Mouse (Mus musculus) liver, embryonic 13.5 days (tissue): ENCODE results near the gene Olfr1358. TPM values are rescaled to one million over a fixed set of nuclear protein-coding genes. Genes with fewer than 3 reads are reported as not detected.
A peak's percentile ranks its signal among the peaks of the same experiment; 100 is the strongest.
"Not testable (repeated sequence)": the region's sequence is repeated elsewhere in the genome, so short reads cannot be mapped to it uniquely, and the experiment has no call there.

Experiments used
- ATAC-seq: fragments of 200-750 bp; cut with Nextera tagmentation; 2 replicates; pipeline ENCODE4 v1.8.0; 2017; ENCODE audit warnings: low read depth, mild to moderate bottlenecking, moderate number of reproducible peaks, moderate library complexity
- DNase-seq: peaks from one replicate; pipeline ENCODE4 v3.0.0; 2022
- H3K27ac ChIP-seq: fragments of 300-500 bp; sonication (generic); 2 replicates; pipeline ENCODE4 v1.5.1; 2015; ENCODE audit warnings: moderate library complexity, mild to moderate bottlenecking, inconsistent platforms
- H3K27me3 ChIP-seq: fragments of 300-500 bp; sonication (generic); 2 replicates; pipeline ENCODE4 v1.6.1; 2015; ENCODE audit warnings: mild to moderate bottlenecking, inconsistent platforms
- H3K36me3 ChIP-seq: fragments of 300-500 bp; sonication (generic); 2 replicates; pipeline ENCODE4 v1.6.1; 2015; ENCODE audit warnings: mild to moderate bottlenecking, inconsistent platforms
- H3K4me1 ChIP-seq: fragments of 300-500 bp; sonication (generic); replicated peaks from 2 replicates; pipeline ENCODE4 v1.6.1; 2015; ENCODE audit warnings: inconsistent platforms
- H3K4me2 ChIP-seq: fragments of 300-500 bp; sonication (generic); 2 replicates; pipeline ENCODE4 v1.6.1; 2015; ENCODE audit warnings: inconsistent platforms, mild to moderate bottlenecking, moderate library complexity
- H3K4me3 ChIP-seq: fragments of 300-500 bp; sonication (generic); replicated peaks from 2 replicates; pipeline ENCODE4 v1.5.1; 2015; ENCODE audit warnings: mild to moderate bottlenecking, inconsistent platforms
- H3K9ac ChIP-seq: fragments of 300-500 bp; sonication (generic); 2 replicates; pipeline ENCODE4 v1.6.1; 2015; ENCODE audit warnings: mild to moderate bottlenecking, inconsistent platforms
- H3K9me3 ChIP-seq: fragments of 300-500 bp; sonication (generic); replicated peaks from 2 replicates; pipeline ENCODE4 v1.6.1; 2016; ENCODE audit warnings: inconsistent platforms
- WGBS: fragments of 180-500 bp; shearing (Covaris S2); methylation state at CpG from one replicate; pipeline ENCODE4 v1.1.7; 2015; ENCODE audit not compliant: insufficient replicate concordance; 5-methylcytosine and 5-hydroxymethylcytosine counted together
- polyA plus RNA-seq: library from polyadenylated mRNA; unstranded; fragments of >200 nt; fragmentation: Nextera tagmentation; extraction: Ambion mirVana; gene quantifications from 2 replicates; pipeline ENCODE4 v1.2.1, GENCODE M21; 2015

Gene Olfr1358
- polyA plus RNA-seq, result not detected in 2 replicates

DNA sequence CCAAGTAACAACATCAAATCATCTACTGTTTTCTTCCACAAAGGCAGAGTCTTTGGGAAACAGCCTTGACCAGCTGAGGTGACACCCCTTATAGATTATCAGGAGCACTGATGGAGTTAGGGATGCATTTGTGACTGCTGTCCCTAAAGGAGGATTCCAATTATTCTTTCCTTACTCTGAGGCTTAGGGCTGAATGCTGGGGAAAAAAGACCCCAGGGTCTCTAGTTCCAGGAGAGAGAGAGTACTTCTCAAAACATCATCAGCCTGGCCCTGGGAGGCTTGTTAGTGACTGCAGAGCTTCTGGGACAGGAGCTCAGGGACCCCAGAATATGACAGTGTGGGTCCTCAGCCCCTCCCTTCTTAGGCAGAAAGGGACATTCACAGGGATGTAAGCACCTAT is at the start of gene Olfr1358:
Gene Olfr1358, plus strand, starts transcription at position 301 of the 400 bp plus-strand sequence.
- Histone ChIP-seq H3K4me2 (no peak within 1 kb of the TSS), H3K4me3 (no peak within 1 kb of the TSS), H3K27ac (no peak within 1 kb of the TSS), H3K4me1 (no peaks in the 10 kb centered on the region), H3K27me3 (no peaks in the 10 kb centered on the region), H3K36me3 (no peaks in the 10 kb centered on the region), H3K9me3 (no peaks in the 10 kb centered on the region), H3K9ac (no peak within 1 kb of the TSS)
- ATAC-seq (no peak), DNase-seq (no peak)

DNA sequence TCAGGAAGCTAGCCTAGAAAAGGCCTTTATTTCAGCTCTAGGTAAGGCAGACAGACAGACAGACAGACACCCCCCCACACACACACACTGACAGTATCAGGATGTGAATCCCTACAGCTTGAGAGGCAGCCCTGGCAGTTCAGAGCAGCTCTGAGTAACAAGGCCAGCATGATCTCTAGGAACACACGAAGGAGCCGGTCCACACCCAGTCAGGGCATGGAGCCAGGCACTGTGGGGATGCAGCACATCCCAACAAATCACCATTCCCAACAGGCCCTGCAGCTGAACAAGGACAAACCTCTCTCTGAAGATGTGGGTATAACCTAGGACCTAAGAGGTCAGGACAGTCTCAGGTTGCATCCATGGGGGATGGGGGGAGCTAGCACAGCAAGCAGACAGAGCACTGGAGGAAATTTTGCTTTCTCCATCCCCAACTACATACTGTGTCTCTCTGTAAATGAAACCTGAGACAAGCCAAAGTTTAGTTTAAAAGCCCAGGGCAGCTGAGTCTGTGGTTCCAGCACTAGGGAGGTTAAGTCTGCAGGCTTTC is 49.4 kb upstream of the Olfr1358 start:
- DNase-seq (no peak), ATAC-seq (no peak)
- Histone ChIP-seq H3K4me3 (no peak overlapping the region), H3K4me1 (peaks cover 28% of the 10 kb centered on the region), H3K9me3 (no peaks in the 10 kb centered on the region), H3K9ac (no peak overlapping the region), H3K36me3 (no peaks in the 10 kb centered on the region), H3K4me2 (no peak overlapping the region), H3K27ac (no peak overlapping the region), H3K27me3 (0 out of 2 replicates have a peak, but pooled peaks cover 4% of the 10 kb centered on the region)
- 66% methylated on average over 2 of the region's 2 CpGs for WGBS

DNA sequence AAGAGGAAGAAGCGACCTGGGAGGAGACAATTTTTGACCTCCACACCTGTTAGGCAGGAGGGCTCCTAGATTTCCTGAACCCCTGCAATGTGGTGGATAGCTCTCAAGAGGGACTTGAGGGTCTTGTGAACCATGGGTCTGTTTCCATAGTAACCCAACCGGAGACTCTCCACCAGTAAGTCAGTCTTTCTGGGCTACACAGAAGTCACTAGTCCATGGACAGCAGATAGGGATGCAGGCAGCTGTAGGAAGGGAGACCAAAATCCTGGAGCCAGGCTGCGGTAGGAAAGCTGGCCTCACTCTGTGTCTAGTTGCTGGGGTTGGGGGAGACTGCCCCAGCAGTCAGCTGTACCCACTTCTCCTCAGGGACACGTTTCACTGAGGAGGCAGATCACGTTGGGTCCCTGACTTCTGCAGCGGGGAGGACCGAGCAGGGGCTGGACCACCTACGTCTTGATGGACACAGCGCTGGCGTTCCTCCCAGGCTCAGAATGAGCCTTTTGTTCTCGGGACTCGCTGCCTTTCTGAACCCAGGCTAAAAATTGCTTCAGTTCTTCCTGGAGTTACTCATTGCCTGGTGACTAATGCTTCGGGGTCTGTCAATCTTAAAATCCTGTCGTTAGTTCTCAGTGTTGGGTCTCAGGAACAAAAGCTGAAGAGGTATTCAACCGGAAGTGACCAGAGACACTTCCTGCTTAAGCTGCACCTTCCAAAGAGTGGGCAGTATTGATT is 46.5 kb upstream of the Olfr1358 start:
- DNase-seq (no peak), ATAC-seq (no peak)
- Histone ChIP-seq H3K36me3 (no peaks in the 10 kb centered on the region), H3K9me3 (no peaks in the 10 kb centered on the region), H3K4me2 (peak overlapping the region; percentile 4; the same call in 1 of the 2 replicates), H3K27me3 (0 out of 2 replicates have a peak, but pooled peaks cover 4% of the 10 kb centered on the region), H3K27ac (no peak overlapping the region), H3K4me1 (no peaks in the 10 kb centered on the region), H3K4me3 (no peak overlapping the region), H3K9ac (no peak overlapping the region)
- WGBS, result 36% methylated on average over 15 of the region's 15 CpGs

DNA sequence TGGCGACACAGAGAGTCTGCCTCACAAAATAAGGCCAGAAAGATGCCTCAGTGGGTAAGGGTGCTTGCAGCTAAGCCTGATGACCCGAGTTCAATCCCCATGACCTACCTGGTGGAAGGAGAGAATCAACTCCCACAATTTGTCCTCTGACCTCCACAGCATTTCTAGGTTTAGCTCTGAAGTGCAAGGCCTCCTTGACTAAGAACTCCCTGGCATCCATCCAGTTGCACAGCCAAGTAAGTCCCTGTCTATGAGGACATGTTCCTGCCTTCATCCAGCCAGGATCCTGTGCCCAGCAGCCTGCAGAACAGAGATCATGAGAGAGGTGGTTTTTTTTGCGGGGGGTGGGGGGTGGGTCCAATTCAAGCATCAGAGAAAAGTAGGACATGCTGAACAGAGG is 45.2 kb upstream of the Olfr1358 start:
- WGBS, result 57% methylated on average over 3 of the region's 3 CpGs
- 0 out of 2 replicates have a peak, but pooled peaks cover 4% of the 10 kb centered on the region for H3K27me3 ChIP-seq
- H3K27ac ChIP-seq, result no peak overlapping the region
- no peak overlapping the region for H3K4me2 ChIP-seq
- H3K4me3 ChIP-seq, result no peak overlapping the region
- no peak for ATAC-seq
- no peak overlapping the region for H3K9ac ChIP-seq
- DNase-seq, result no peak
- no peaks in the 10 kb centered on the region for H3K36me3 ChIP-seq
- no peaks in the 10 kb centered on the region for H3K4me1 ChIP-seq
- no peaks in the 10 kb centered on the region for H3K9me3 ChIP-seq

DNA sequence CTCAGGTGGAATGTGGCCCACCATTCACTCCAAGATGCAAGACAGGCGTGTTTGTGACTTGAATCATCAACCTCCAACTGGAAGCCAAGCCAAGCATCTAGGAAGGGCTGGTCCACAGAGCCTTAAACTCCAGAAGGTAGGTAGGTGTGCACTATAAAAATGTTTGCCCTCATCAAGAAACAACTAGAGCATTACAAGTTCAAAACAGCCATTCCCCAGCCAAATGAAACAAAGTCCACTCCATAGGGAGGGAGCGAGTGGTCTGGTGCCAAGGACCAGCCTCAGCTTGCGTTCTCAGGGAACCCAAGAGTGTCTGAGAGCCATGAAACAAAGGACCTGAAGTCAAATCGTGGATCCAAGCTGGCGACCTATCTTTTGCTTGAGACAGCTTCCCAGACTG is 43.8 kb upstream of the Olfr1358 start:
- no peaks in the 10 kb centered on the region for H3K36me3 ChIP-seq
- no peak for ATAC-seq
- 47% methylated on average over 5 of the region's 5 CpGs for WGBS
- no peak overlapping the region for H3K9ac ChIP-seq
- H3K4me1 ChIP-seq, result no peaks in the 10 kb centered on the region
- H3K4me3 ChIP-seq, result no peak overlapping the region
- no peak overlapping the region for H3K27ac ChIP-seq
- H3K27me3 ChIP-seq, result 0 out of 2 replicates have a peak, but pooled peaks cover 4% of the 10 kb centered on the region
- DNase-seq, result no peak
- H3K9me3 ChIP-seq, result no peaks in the 10 kb centered on the region
- no peak overlapping the region for H3K4me2 ChIP-seq

DNA sequence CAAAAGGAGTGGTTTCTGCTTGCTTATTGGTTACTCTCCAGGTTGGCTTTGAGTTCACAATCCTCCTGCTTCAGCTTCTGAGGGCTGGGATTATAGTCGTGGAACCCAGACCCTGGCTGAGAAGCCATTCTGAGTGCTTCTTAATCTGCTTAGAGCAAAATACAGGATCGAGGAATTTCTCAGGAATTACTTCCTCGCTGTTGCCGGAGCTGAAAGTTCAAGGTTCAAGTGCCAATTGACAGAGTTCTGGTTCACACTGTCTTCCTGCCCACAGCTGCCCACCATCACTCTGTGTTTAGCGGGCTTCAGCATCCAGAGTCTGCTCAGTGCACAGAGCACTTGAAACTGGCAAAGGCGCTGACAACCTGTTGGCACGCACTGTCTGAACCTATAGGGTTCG is 42.5 kb upstream of the Olfr1358 start:
- Histone ChIP-seq H3K4me1 (no peaks in the 10 kb centered on the region), H3K9ac (no peak overlapping the region), H3K36me3 (no peaks in the 10 kb centered on the region), H3K9me3 (no peaks in the 10 kb centered on the region), H3K27me3 (0 out of 2 replicates have a peak, but pooled peaks cover 4% of the 10 kb centered on the region), H3K27ac (no peak overlapping the region), H3K4me2 (no peak overlapping the region), H3K4me3 (no peak overlapping the region)
- WGBS, result 70% methylated on average over 8 of the region's 8 CpGs
- ATAC-seq (no peak), DNase-seq (no peak)

DNA sequence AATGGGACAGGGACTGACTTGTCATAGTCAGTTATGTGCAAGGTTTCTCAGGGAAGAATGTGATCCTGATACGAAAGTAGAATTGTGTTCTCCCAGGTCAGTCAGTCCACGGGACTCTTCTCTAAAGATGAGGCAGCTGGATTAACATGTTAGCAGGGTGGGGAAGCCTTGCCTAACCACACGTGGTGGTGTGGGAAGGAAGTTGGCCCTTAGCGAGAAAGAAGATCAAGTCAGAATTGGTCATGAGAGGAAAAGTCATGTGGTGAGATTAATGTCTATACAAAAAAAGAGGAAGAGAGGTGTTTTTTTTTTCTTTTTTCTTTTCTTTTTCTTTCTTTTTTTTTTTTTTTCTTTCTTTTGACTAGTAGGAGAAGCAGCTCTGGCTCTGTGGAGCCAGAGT is 40.4 kb upstream of the Olfr1358 start:
- H3K4me2 ChIP-seq, result no peak overlapping the region
- H3K27ac ChIP-seq, result no peak overlapping the region
- no peaks in the 10 kb centered on the region for H3K36me3 ChIP-seq
- ATAC-seq, result no peak
- no peaks in the 10 kb centered on the region for H3K9me3 ChIP-seq
- WGBS, result 19% methylated on average over 4 of the region's 4 CpGs
- H3K9ac ChIP-seq, result no peak overlapping the region
- H3K4me1 ChIP-seq, result peaks cover 7% of the 10 kb centered on the region
- no peak for DNase-seq
- 0 out of 2 replicates have a peak, but pooled peaks cover 4% of the 10 kb centered on the region for H3K27me3 ChIP-seq
- no peak overlapping the region for H3K4me3 ChIP-seq

DNA sequence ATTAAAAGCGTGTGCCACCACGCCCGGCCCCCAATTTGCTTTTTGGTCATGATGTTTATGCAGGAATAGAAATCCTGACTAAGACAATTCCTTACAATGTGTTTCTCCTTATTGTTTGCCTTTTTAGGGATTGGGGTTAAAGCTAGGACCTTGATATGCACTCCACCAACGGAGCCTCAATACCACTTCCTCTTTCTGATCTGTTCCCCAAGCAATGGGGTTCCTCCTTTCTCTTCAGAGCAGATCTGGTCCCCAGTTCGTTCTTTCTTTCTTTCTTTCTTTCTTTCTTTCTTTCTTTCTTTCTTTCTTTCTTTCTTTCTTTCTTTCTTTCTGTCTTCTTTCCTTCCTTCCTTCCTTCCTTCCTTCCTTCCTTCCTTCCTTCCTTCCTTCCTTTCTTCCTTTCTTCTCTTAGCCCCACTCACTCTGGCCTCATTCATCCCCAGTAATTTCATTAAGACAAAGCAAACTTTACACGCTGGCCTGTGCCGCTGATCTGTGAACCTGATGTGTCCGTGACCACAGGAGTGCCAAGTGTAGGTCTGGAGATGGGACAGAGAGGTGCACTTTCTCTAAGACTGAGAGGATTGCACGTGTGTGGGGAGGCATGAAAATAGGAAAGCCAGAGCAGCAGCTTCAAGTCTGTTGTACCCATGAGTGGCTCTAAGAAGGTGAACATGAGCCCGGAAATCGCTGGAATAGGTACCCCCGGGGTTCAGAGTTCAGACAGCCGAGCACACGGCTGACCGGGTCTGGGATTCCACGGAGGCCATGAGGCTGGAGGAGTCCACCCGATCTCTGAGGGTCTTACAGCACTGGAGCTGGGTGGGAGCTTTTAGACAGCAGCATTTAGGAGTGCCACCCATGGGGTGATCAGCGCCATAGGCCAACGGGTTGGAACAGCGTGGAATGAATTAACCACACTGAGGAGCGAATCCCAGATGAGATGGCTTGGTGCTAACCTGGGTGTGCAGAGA is 36.0 kb upstream of the Olfr1358 start:
- no peak for DNase-seq
- no peak for ATAC-seq

DNA sequence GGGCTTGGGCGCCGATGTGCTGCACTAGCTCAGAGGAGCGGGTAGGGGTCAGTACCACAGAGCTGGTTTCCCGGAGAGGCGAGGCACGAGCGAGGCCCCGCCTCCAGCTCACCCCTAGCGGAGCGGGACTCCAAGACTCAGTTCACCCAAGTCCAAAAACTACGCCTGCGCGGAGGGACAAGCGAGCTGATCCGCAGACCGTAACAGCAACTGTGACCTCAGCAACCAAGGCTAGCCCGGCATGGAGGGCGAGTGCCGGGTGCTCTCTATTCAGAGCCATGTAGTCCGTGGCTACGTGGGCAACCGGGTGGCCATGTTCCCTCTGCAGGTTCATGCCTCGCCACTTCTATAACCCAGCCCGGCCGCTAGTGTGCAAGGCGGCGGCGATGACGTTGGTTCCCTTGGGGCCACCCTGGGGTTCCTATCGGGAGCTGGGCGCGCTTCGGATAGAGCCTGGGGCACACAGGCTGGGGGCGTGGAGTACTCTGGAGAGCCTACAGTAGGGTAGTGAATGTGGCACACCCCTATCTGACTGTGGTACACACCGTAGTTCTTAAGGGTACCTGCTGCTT is 35.2 kb upstream of the Olfr1358 start:
- under 1% methylated on average over 35 of the region's 35 CpGs for WGBS
- H3K36me3 ChIP-seq, result no peaks in the 10 kb centered on the region
- ATAC-seq, result peak; percentile 93
- H3K9me3 ChIP-seq, result no peaks in the 10 kb centered on the region
- H3K4me1 ChIP-seq, result peaks cover 25% of the 10 kb centered on the region
- peak overlapping the region; percentile 68 for H3K9ac ChIP-seq
- H3K4me2 ChIP-seq, result peak overlapping the region; percentile 86
- peaks cover 11% of the 10 kb centered on the region; the same call in 1 of the 2 replicates for H3K27me3 ChIP-seq
- DNase-seq, result peak; percentile 75
- peak overlapping the region; percentile 64 for H3K4me3 ChIP-seq
- peak overlapping the region; percentile 64 for H3K27ac ChIP-seq

More for the DNA sequence above, 36.0 kb upstream of the Olfr1358 start:
- no peaks in the 10 kb centered on the region for H3K9me3 ChIP-seq
- H3K27me3 ChIP-seq, result 0 out of 2 replicates have a peak, but pooled peaks cover 8% of the 10 kb centered on the region
- peaks cover 25% of the 10 kb centered on the region for H3K4me1 ChIP-seq
- H3K27ac ChIP-seq, result peak overlapping the region; percentile 25; the same call in 1 of the 2 replicates
- H3K9ac ChIP-seq, result peak overlapping the region; percentile 68
- H3K4me2 ChIP-seq, result peak overlapping the region; percentile 86
- peak overlapping the region; percentile 64 for H3K4me3 ChIP-seq
- WGBS, result 24% methylated on average over 21 of the region's 21 CpGs
- H3K36me3 ChIP-seq, result no peaks in the 10 kb centered on the region

DNA sequence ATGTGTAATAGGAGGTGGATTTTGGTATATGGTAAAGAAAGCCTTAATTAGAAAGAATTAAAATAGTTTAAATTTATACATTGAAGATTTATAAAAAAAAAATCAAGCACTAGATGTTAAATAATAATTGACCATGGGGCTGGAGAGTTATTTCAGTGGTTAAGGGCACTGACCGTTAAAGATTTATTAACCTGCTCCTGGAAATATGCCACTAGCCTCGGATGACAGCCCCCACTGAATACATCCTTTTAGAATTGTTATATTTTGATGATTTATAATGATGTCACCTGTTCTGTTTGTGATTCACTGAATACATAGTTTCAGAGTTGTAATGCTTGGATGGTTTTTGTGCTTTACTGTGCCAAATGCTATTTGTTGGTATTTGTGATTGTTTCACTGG is 31.9 kb upstream of the Olfr1358 start:
- H3K4me3 ChIP-seq, DNase-seq, H3K27ac ChIP-seq, ATAC-seq, H3K9me3 ChIP-seq, H3K9ac ChIP-seq, H3K36me3 ChIP-seq, H3K4me2 ChIP-seq: not testable (repeated sequence)
- Histone ChIP-seq H3K27me3 (peaks cover 16% of the 10 kb centered on the region; the same call in 1 of the 2 replicates), H3K4me1 (peaks cover 29% of the 10 kb centered on the region)
- 52% methylated on average over 2 of the region's 2 CpGs for WGBS

DNA sequence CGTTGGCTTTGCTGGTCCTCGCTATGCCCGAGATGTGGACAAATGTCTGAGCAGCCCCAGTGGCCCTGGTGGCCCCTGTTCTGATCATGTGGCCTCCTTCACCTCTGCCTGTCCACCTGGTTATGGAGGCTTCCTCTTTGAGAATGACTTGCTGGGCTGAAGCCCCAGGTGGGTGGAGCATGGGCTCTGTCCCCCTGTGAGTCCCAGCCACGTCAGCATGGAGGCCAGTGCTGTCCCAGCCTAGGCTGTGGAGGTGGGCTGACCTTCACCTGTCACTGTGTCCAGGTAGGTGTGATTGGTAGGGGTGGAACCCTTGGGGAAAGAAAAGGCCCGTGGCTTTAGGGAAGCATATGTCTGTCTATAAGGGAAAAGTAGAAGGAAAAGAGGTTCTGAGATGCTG is 30.4 kb upstream of the Olfr1358 start:
- no peak overlapping the region for H3K4me3 ChIP-seq
- H3K9me3 ChIP-seq, result no peaks in the 10 kb centered on the region
- H3K4me2 ChIP-seq, result no peak overlapping the region
- no peaks in the 10 kb centered on the region for H3K36me3 ChIP-seq
- WGBS, result 59% methylated on average over 5 of the region's 5 CpGs
- no peak for ATAC-seq
- H3K27ac ChIP-seq, result no peak overlapping the region
- DNase-seq, result no peak
- H3K27me3 ChIP-seq, result peaks cover 16% of the 10 kb centered on the region; the same call in 1 of the 2 replicates
- peaks cover 22% of the 10 kb centered on the region for H3K4me1 ChIP-seq
- no peak overlapping the region for H3K9ac ChIP-seq
